Mouse (Mus musculus): Measurements from ENCODE around the gene Wdr43. TPM values are rescaled to one million over a fixed set of nuclear protein-coding genes. Genes with fewer than 3 reads are reported as not detected.

Wdr43 gene
- total and polyA plus RNA-seq, 3 experiments = 175 to 393 (median 249) TPM

GRCm38 (mm10) chr17:71682379-71682778 is 66.7 kb downstream of the Wdr43 start:
- H3K27ac ChIP-seq (ENCODE audit: control insufficient read depth, low read depth, low read length) = no peak overlapping the region
- peaks cover 0 to 4% of the 10 kb centered on the region in 2 experiments; a peak in 1 of 4 replicates for H3K4me1 ChIP-seq (ENCODE audit: control insufficient read depth in 1 of 2, insufficient read depth in 2 of 2, low read length in 2 of 2)
- no peaks in the 10 kb centered on the region for H3K9me3 ChIP-seq (replicated peaks; ENCODE audit: insufficient read depth, low read length)
- no peaks in the 10 kb centered on the region for H3K79me2 ChIP-seq (ENCODE audit: control insufficient read depth, insufficient read depth, low read length, poor library complexity)
- no peaks in the 10 kb centered on the region for H3K36me3 ChIP-seq (ENCODE audit: control insufficient read depth in 1 of 2, insufficient read depth in 2 of 2, low read length in 2 of 2)
- no peaks in the 10 kb centered on the region for H3K27me3 ChIP-seq (ENCODE audit: control insufficient read depth in 1 of 2, insufficient read depth in 2 of 2, low read length in 2 of 2)
- H3K4me3 ChIP-seq (ENCODE audit: control insufficient read depth in 1 of 2, insufficient read depth in 1 of 2, low read depth in 2 of 2, low read length in 2 of 2) = no peak overlapping the region
- DNase-seq (ENCODE audit: low read depth, low spot score) = no peak
- TF ChIP-seq ZKSCAN1 (IDR thresholded peaks at IDR 0.05; ENCODE audit: low read depth, low read length) (no peak), MAX (IDR thresholded peaks at IDR 0.05; ENCODE audit: low read length) (no peak), RCOR1 (IDR thresholded peaks at IDR 0.05; ENCODE audit: low read depth, low read length) (no peak), POLR2A (IDR thresholded peaks at IDR 0.05; ENCODE audit: control insufficient read depth in 1 of 2, insufficient read depth in 1 of 2, low read depth in 1 of 2, low read length in 2 of 2, poor library complexity in 1 of 2) (no peak), SMC3 (IDR thresholded peaks at IDR 0.05; ENCODE audit: low read depth, low read length) (no peak), CHD1 (IDR thresholded peaks at IDR 0.05; ENCODE audit: low read depth, low read length) (no peak), MEF2A (IDR thresholded peaks at IDR 0.05; ENCODE audit: extremely low read depth, insufficient replicate concordance, low read depth, low read length, poor library complexity, severe bottlenecking) (no peak), TCF12 (IDR thresholded peaks at IDR 0.05; ENCODE audit: low read depth, low read length) (no peak), ELF1 (IDR thresholded peaks at IDR 0.05; ENCODE audit: low read depth, low read length) (no peak), USF2 (IDR thresholded peaks at IDR 0.05; ENCODE audit: borderline replicate concordance in 1 of 2, insufficient read depth in 1 of 2, low read depth in 1 of 2, low read length in 2 of 2) (no peak), NRF1 (IDR thresholded peaks at IDR 0.05; ENCODE audit: insufficient read depth, low read depth, low read length, poor library complexity, severe bottlenecking) (no peak), ZC3H11A (IDR thresholded peaks at IDR 0.05; ENCODE audit: low read depth, low read length) (no peak), BHLHE40 (IDR thresholded peaks at IDR 0.05; ENCODE audit: borderline replicate concordance, low read depth, low read length) (no peak), UBTF (IDR thresholded peaks at IDR 0.05; ENCODE audit: borderline replicate concordance, insufficient read depth, low read depth, low read length) (no peak)
- no peak overlapping the region for H3K9ac ChIP-seq (ENCODE audit: control insufficient read depth, low read depth, low read length, poor library complexity, severe bottlenecking)

- H3K27ac ChIP-seq (ENCODE audit: control insufficient read depth, low read depth, low read length) = no peak overlapping the region
- no peak for DNase-seq (ENCODE audit: low read depth, low spot score)
- no peaks in the 10 kb centered on the region for H3K9me3 ChIP-seq (replicated peaks; ENCODE audit: insufficient read depth, low read length)
- H3K27me3 ChIP-seq (ENCODE audit: control insufficient read depth in 1 of 2, insufficient read depth in 2 of 2, low read length in 2 of 2) = no peaks in the 10 kb centered on the region
- no peak for TF ChIP-seq MEF2A (IDR thresholded peaks at IDR 0.05; ENCODE audit: extremely low read depth, insufficient replicate concordance, low read depth, low read length, poor library complexity, severe bottlenecking)
- TF ChIP-seq SIN3A (IDR thresholded peaks at IDR 0.05; ENCODE audit: low read length) = no peak
- no peak for TF ChIP-seq TAL1 (IDR thresholded peaks at IDR 0.05; ENCODE audit: low read length)
- no peak for TF ChIP-seq MAFK (IDR thresholded peaks at IDR 0.05; ENCODE audit: borderline replicate concordance, low read depth, low read length)
- TF ChIP-seq TCF12 (IDR thresholded peaks at IDR 0.05; ENCODE audit: low read depth, low read length) = no peak
- TF ChIP-seq UBTF (IDR thresholded peaks at IDR 0.05; ENCODE audit: borderline replicate concordance, insufficient read depth, low read depth, low read length) = no peak
- no peak for TF ChIP-seq SMC3 (IDR thresholded peaks at IDR 0.05; ENCODE audit: low read depth, low read length)
- no peak for TF ChIP-seq E2F4 (IDR thresholded peaks at IDR 0.05; ENCODE audit: borderline replicate concordance, low read depth, low read length)
- H3K36me3 ChIP-seq (ENCODE audit: control insufficient read depth in 1 of 2, insufficient read depth in 2 of 2, low read length in 2 of 2) = no peaks in the 10 kb centered on the region
- no peaks in the 10 kb centered on the region for H3K79me2 ChIP-seq (ENCODE audit: control insufficient read depth, insufficient read depth, low read length, poor library complexity)
- no peak overlapping the region for H3K9ac ChIP-seq (ENCODE audit: control insufficient read depth, low read depth, low read length, poor library complexity, severe bottlenecking)
- H3K4me3 ChIP-seq (ENCODE audit: control insufficient read depth in 1 of 2, insufficient read depth in 1 of 2, low read depth in 2 of 2, low read length in 2 of 2) = no peak overlapping the region
- H3K4me1 ChIP-seq (ENCODE audit: control insufficient read depth in 1 of 2, insufficient read depth in 2 of 2, low read length in 2 of 2) = peaks cover 0 to 4% of the 10 kb centered on the region in 2 experiments; a peak in 1 of 4 replicates
Observed at GRCm38 (mm10) chr17:71683281-71683680, 67.6 kb downstream of the Wdr43 start.
